Mouse (Mus musculus): ENCODE data around the gene Gm340. TPM values are rescaled to one million over a fixed set of nuclear protein-coding genes. Genes with fewer than 3 reads are reported as not detected.

Gene Gm340
- polyA plus RNA-seq, 1 experiment from 2014 or later, result 0.82 TPM

DNA sequence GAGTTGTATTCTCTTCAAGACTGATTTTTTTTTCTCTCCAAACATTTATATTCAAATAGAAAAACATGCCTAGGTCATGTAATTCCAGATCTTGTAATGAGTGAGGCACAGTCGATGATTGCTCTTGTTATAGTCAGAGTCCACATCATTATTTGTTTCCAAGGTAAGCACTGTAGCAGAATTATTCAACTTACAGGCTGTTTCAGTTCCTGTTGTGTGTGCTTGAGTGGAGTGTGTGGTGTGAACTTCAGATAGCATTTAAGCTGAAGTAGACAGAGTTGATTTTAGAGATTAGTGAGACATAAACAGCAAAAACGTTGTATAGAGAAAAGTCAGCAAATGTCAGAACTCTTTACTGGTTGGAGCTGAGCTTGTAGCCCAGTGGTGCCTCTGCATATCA, 13.4 kb upstream of the Gm340 start:
- Histone ChIP-seq H3K9ac (ENCODE audit: low read length) (no peak overlapping the region), H3K9me3 (ENCODE audit: control insufficient read depth, low read length) (no peaks in the 10 kb centered on the region), H3K4me1 (replicated peaks; ENCODE audit: control insufficient read depth, insufficient read depth) (no peaks in the 10 kb centered on the region), H3K36me3 (ENCODE audit: control insufficient read depth, insufficient read depth, low read length) (no peaks in the 10 kb centered on the region), H3K27ac (replicated peaks) (no peak overlapping the region), H3K27me3 (ENCODE audit: control insufficient read depth, insufficient read depth, low read length) (no peaks in the 10 kb centered on the region), H3K4me3 (ENCODE audit: low read depth, low read length) (no peak overlapping the region), H3K4me2 (replicated peaks; ENCODE audit: low read depth) (no peak overlapping the region)
- DNase-seq (ENCODE audit: low spot score) (no peak), ATAC-seq (ENCODE audit: low FRiP score, low TSS enrichment) (no peak)
- no peak for TF ChIP-seq CTCF (IDR thresholded peaks at IDR 0.05; ENCODE audit: low read depth)
- TF ChIP-seq EP300 (optimal IDR thresholded peaks at IDR 0.05), result no peak
- WGBS, result 17% methylated on average over 2 of the region's 2 CpGs

DNA sequence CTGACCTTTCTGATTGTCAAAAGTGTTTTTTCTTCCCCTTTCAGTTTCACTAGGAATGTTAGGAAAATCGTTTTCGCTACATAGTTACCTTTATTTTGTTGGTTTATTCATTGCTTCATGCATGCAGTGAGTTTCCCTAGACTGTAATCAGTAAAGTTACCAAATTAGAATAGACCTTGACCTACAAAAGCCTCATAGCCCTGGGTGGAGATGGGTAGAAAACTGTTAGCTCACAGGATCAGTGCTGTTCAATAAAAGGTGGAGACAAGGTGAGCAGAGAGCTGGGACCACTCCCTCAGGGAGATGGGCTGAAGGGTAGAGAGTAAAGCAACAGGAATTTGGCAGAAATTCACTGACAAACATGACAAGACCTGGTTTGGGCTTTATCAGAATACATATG, 8.5 kb upstream of the Gm340 start:
- no peaks in the 10 kb centered on the region for H3K4me1 ChIP-seq (replicated peaks; ENCODE audit: control insufficient read depth, insufficient read depth)
- no peak overlapping the region for H3K4me2 ChIP-seq (replicated peaks; ENCODE audit: low read depth)
- H3K27ac ChIP-seq (replicated peaks), result no peak overlapping the region
- no peaks in the 10 kb centered on the region for H3K27me3 ChIP-seq (ENCODE audit: control insufficient read depth, insufficient read depth, low read length)
- WGBS, result 90% methylated on average over 2 of the region's 2 CpGs
- no peak overlapping the region for H3K9ac ChIP-seq (ENCODE audit: low read length)
- DNase-seq (ENCODE audit: low spot score) (no peak), ATAC-seq (ENCODE audit: low FRiP score, low TSS enrichment) (no peak)
- no peaks in the 10 kb centered on the region for H3K9me3 ChIP-seq (ENCODE audit: control insufficient read depth, low read length)
- no peaks in the 10 kb centered on the region for H3K36me3 ChIP-seq (ENCODE audit: control insufficient read depth, insufficient read depth, low read length)
- no peak overlapping the region for H3K4me3 ChIP-seq (ENCODE audit: low read depth, low read length)
- TF ChIP-seq CTCF (IDR thresholded peaks at IDR 0.05; ENCODE audit: low read depth) (no peak), EP300 (optimal IDR thresholded peaks at IDR 0.05) (no peak)

DNA sequence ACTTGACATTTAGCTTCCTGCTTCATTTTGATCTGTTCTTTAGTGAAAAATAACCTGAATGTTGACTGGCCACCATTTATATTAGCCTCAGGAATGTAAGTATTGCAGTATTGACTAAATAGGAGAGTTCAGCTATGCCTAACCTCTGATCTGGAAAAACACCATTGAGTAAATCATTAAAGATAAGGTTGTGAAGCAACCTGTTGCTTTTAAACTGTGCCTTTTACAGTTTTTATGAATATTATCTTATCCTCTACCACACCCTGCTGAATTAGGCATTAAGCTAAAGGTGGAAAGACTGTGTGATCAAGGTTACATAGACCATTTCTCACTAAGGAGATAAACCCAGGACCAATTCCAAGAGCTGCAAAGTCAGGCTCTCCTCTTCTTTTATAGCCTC, 4.6 kb upstream of the Gm340 start:
- H3K4me1 ChIP-seq (replicated peaks; ENCODE audit: control insufficient read depth, insufficient read depth), result no peaks in the 10 kb centered on the region
- H3K27ac ChIP-seq (replicated peaks), result no peak overlapping the region
- no peaks in the 10 kb centered on the region for H3K27me3 ChIP-seq (ENCODE audit: control insufficient read depth, insufficient read depth, low read length)
- no peak for DNase-seq (ENCODE audit: low spot score)
- no peak overlapping the region for H3K9ac ChIP-seq (ENCODE audit: low read length)
- H3K36me3 ChIP-seq (ENCODE audit: control insufficient read depth, insufficient read depth, low read length), result peaks cover 7% of the 10 kb centered on the region
- no peak overlapping the region for H3K4me3 ChIP-seq (ENCODE audit: low read depth, low read length)
- H3K9me3 ChIP-seq (ENCODE audit: control insufficient read depth, low read length), result no peaks in the 10 kb centered on the region
- TF ChIP-seq CTCF (IDR thresholded peaks at IDR 0.05; ENCODE audit: low read depth) (no peak), EP300 (optimal IDR thresholded peaks at IDR 0.05) (no peak)
- H3K4me2 ChIP-seq (replicated peaks; ENCODE audit: low read depth), result no peak overlapping the region
- ATAC-seq (ENCODE audit: low FRiP score, low TSS enrichment), result peak; percentile 77

DNA sequence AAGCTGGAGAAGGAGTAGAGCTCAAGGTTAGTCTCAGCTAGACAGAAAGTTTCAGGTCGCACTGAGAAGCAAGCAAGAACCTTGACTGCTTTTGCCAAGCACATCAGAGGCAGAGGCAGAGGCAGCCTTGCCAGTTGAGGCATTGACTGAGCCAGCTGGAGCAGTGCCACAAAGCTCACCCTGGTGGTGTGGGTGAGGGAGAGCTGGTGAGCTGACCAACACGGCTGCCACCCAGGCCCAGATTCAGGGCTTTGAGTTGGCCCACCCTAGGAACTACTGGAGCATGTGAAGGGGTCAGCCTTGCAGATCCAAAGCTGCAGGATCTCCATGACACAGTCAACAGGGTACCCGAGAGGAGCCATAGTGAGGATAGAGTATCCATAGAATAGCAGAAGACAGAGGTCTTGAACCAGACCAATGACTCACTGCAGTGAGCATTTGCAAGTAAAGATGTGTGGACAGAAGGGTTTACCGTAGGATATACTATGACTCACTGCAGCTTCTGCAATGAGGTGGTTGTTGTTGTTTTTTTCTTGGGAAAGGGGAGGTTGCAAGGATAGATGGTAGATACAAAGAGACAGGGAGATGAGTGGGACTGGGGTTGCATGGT, 2.8 kb upstream of the Gm340 start:
- DNase-seq (ENCODE audit: low spot score), result no peak
- H3K36me3 ChIP-seq (ENCODE audit: control insufficient read depth, insufficient read depth, low read length), result peaks cover 16% of the 10 kb centered on the region
- no peaks in the 10 kb centered on the region for H3K4me1 ChIP-seq (replicated peaks; ENCODE audit: control insufficient read depth, insufficient read depth)
- ATAC-seq (ENCODE audit: low FRiP score, low TSS enrichment), result peak; percentile 13; the same call in 1 of the 2 replicates
- WGBS, result 77% methylated on average over 4 of the region's 4 CpGs
- H3K27me3 ChIP-seq (ENCODE audit: control insufficient read depth, insufficient read depth, low read length), result no peaks in the 10 kb centered on the region
- H3K27ac ChIP-seq (replicated peaks), result no peak overlapping the region
- no peak for TF ChIP-seq CTCF (IDR thresholded peaks at IDR 0.05; ENCODE audit: low read depth)
- no peak for TF ChIP-seq EP300 (optimal IDR thresholded peaks at IDR 0.05)
- H3K9ac ChIP-seq (ENCODE audit: low read length), result no peak overlapping the region
- H3K9me3 ChIP-seq (ENCODE audit: control insufficient read depth, low read length), result no peaks in the 10 kb centered on the region
- no peak overlapping the region for H3K4me2 ChIP-seq (replicated peaks; ENCODE audit: low read depth)
- no peak overlapping the region for H3K4me3 ChIP-seq (ENCODE audit: low read depth, low read length)

DNA sequence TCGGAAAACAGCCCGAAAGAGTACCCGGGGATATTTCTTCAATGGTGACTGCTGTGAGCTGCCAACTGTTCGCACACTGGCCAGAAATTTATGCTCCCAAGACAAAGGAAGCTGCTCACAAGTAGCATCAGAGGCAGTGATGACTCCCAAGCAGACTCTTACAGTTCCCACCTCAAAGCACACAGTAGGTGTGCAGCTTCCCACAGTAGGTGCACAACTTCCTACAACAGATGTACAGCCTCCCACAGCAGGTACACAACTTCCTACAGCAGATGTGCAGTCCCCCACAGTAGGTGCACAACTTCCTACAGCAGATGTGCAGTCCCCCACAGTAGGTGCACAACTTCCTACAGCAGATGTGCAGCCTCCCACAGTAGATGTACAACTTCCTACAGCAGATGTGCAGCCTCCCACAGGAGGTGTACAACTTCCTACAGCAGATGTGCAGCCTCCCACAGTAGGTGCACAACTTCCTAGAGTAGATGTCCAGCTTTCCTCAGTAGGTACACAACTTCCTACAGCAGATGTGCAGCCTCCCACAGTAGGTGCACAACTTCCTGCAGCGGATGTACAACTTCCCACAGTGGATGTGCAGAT, 846 bp downstream of the Gm340 start:
- no peak for DNase-seq (ENCODE audit: low spot score)

DNA sequence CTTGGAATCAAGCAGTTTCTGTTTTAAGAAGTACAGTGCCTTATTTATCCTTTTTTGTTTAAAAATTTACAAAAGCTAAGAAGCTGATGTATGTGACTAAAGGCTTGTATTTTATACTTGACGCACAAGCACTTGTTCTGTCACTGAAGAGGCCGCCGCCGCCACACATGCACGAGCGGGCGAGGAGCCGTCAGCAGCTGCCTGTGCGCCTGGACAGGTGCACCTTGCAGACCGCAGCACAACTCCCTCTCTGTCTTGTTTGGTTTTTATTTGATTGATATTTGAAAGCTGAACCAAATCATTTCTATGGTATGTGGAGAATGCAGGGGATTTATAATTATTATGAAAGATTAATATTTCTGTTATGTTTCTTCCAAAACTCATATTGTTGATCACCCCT, 4.6 kb downstream of the Gm340 start:
- no peak for ATAC-seq (ENCODE audit: low FRiP score, low TSS enrichment)
- WGBS, result 81% methylated on average over 10 of the region's 10 CpGs

More for the DNA sequence above, 846 bp downstream of the Gm340 start:
- H3K27me3 ChIP-seq (ENCODE audit: control insufficient read depth, insufficient read depth, low read length), result no peaks in the 10 kb centered on the region
- no peaks in the 10 kb centered on the region for H3K9me3 ChIP-seq (ENCODE audit: control insufficient read depth, low read length)
- peaks cover 16% of the 10 kb centered on the region for H3K36me3 ChIP-seq (ENCODE audit: control insufficient read depth, insufficient read depth, low read length)
- H3K27ac ChIP-seq (replicated peaks), result no peak overlapping the region
- no peak overlapping the region for H3K4me2 ChIP-seq (replicated peaks; ENCODE audit: low read depth)
- no peak overlapping the region for H3K9ac ChIP-seq (ENCODE audit: low read length)
- ATAC-seq (ENCODE audit: low FRiP score, low TSS enrichment), result no peak
- no peak overlapping the region for H3K4me3 ChIP-seq (ENCODE audit: low read depth, low read length)
- WGBS, result 96% methylated on average over 5 of the region's 5 CpGs
- no peaks in the 10 kb centered on the region for H3K4me1 ChIP-seq (replicated peaks; ENCODE audit: control insufficient read depth, insufficient read depth)
- TF ChIP-seq EP300 (optimal IDR thresholded peaks at IDR 0.05), result no peak
- no peak for TF ChIP-seq CTCF (IDR thresholded peaks at IDR 0.05; ENCODE audit: low read depth)

More for the DNA sequence above, 4.6 kb downstream of the Gm340 start:
- Histone ChIP-seq H3K9me3 (ENCODE audit: control insufficient read depth, low read length) (no peaks in the 10 kb centered on the region), H3K9ac (ENCODE audit: low read length) (no peak overlapping the region), H3K4me3 (ENCODE audit: low read depth, low read length) (no peak overlapping the region), H3K27me3 (ENCODE audit: control insufficient read depth, insufficient read depth, low read length) (no peaks in the 10 kb centered on the region), H3K4me1 (replicated peaks; ENCODE audit: control insufficient read depth, insufficient read depth) (no peaks in the 10 kb centered on the region), H3K36me3 (ENCODE audit: control insufficient read depth, insufficient read depth, low read length) (peaks cover 16% of the 10 kb centered on the region), H3K4me2 (replicated peaks; ENCODE audit: low read depth) (no peak overlapping the region), H3K27ac (replicated peaks) (no peak overlapping the region)
- TF ChIP-seq EP300 (optimal IDR thresholded peaks at IDR 0.05), result no peak
- no peak for TF ChIP-seq CTCF (IDR thresholded peaks at IDR 0.05; ENCODE audit: low read depth)
- DNase-seq (ENCODE audit: low spot score), result no peak

Measured in stomach, postnatal 0 days (tissue).